Mouse (Mus musculus) liver, adult 2 months (tissue): ENCODE data around the gene Sass6.

Experiments
- CTCF ChIP-seq: fragments of 200-500 bp; IDR thresholded peaks from 2 replicates; pipeline ENCODE4 v1.5.1; 2011; ENCODE audit warnings: low read depth, low read length, control low read depth
- POLR2A ChIP-seq: fragments of 200-500 bp; IDR thresholded peaks from 2 replicates; pipeline ENCODE4 v1.6.1; 2011; ENCODE audit warnings: low read length, control low read depth; ENCODE audit not compliant: insufficient read depth; ENCODE audit errors: extremely low read depth

DNA sequence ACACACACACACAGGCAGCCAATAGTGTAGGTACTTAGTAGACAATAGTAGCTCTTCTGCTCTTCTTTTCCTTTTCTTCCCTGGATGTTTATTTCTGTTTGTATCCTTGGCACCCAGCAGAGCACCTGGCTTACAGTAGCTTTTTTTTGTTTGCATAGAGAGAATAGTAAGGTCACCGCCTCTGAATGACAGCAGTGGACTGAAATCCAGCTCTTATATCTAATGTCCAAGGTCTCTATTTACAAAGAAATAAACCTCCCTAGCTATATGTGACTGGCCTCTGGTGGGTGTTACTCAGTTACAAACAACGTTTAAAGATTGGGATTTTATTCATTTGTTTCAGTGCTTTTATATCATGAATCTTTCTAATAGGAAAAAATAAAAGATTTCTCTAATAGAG lies 4.9 kb downstream of the Sass6 start:
- TF ChIP-seq POLR2A = no peak
- no peak for TF ChIP-seq CTCF
